Mouse (Mus musculus) forebrain, embryonic 12.5 days (tissue): ENCODE results near the gene Sgta. TPM values are rescaled to one million over a fixed set of nuclear protein-coding genes. Genes with fewer than 3 reads are reported as not detected.
"Not testable (repeated sequence)": the region's sequence is repeated elsewhere in the genome, so short reads cannot be mapped to it uniquely, and the experiment has no call there.

ENCODE experiments used
- ATAC-seq: fragments of 200-750 bp; cut with Nextera tagmentation; 2 replicates; pipeline ENCODE4 v1.8.0; 2017; ENCODE audit warnings: moderate TSS enrichment; ENCODE audit not compliant: low FRiP score
- H3K27ac ChIP-seq: fragments of 300-500 bp; sonication (generic); 2 replicates; pipeline ENCODE4 v1.5.1; 2016; ENCODE audit warnings: mild to moderate bottlenecking
- H3K27me3 ChIP-seq: fragments of 300-500 bp; sonication (generic); 2 replicates; pipeline ENCODE4 v1.6.1; 2016; ENCODE audit warnings: mild to moderate bottlenecking
- H3K36me3 ChIP-seq: fragments of 300-500 bp; sonication (generic); replicated peaks from 2 replicates; pipeline ENCODE4 v1.6.1; 2016; ENCODE audit warnings: mild to moderate bottlenecking
- H3K4me1 ChIP-seq: fragments of 300-500 bp; sonication (generic); 2 replicates; pipeline ENCODE4 v1.6.1; 2016
- H3K4me2 ChIP-seq: fragments of 300-500 bp; sonication (generic); 2 replicates; pipeline ENCODE4 v1.6.1; 2016; ENCODE audit warnings: mild to moderate bottlenecking, moderate library complexity
- H3K4me3 ChIP-seq: fragments of 300-500 bp; sonication (generic); replicated peaks from 2 replicates; pipeline ENCODE4 v1.5.1; 2016; ENCODE audit warnings: mild to moderate bottlenecking
- H3K9ac ChIP-seq: fragments of 300-500 bp; sonication (generic); 2 replicates; pipeline ENCODE4 v1.6.1; 2016; ENCODE audit warnings: mild to moderate bottlenecking
- H3K9me3 ChIP-seq: fragments of 300-500 bp; sonication (generic); 2 replicates; pipeline ENCODE4 v1.6.1; 2016
- WGBS: fragments of 180-500 bp; shearing (Covaris S2); methylation state at CpG from one replicate; pipeline ENCODE4 v1.1.7; 2016; 5-methylcytosine and 5-hydroxymethylcytosine counted together
- polyA plus RNA-seq: library from polyadenylated mRNA; unstranded; fragments of >200 nt; fragmentation: Nextera tagmentation; extraction: Ambion mirVana; gene quantifications from 2 replicates; pipeline ENCODE4 v1.2.1, GENCODE M21; 2016

Sgta gene
- polyA plus RNA-seq, 1 experiment from 2014 or later = 262 TPM

DNA sequence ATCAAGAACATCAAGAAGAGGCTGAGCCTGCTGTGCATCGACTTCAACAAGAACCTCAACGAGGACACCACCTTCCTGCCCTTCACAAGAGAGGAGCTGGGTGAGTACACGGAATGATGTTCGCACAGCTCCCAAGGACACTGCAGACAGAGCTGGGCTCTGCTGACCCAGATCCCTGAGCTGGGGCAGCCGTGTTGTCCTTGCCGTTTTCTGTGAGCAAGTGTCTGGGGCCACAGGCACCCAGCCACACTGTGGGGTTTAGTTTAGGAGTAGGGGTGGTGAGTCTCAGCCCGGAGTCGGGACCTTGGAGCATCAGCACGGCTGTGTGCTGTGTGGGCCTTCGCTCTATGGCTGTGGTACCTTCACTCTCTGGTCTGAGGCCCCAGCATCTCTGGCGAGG lies 17.9 kb upstream of the Sgta start:
- peaks cover 98% of the 10 kb centered on the region for H3K36me3 ChIP-seq
- 95% methylated on average over 11 of the region's 11 CpGs for WGBS
- H3K27ac ChIP-seq = no peak overlapping the region
- no peak for ATAC-seq
- no peaks in the 10 kb centered on the region for H3K27me3 ChIP-seq
- H3K9me3 ChIP-seq = no peaks in the 10 kb centered on the region
- H3K9ac ChIP-seq = no peak overlapping the region
- H3K4me1 ChIP-seq = no peaks in the 10 kb centered on the region
- H3K4me3 ChIP-seq = no peak overlapping the region
- H3K4me2 ChIP-seq = no peak overlapping the region

- ATAC-seq = no peak
- Histone ChIP-seq H3K9me3 (no peaks in the 10 kb centered on the region), H3K27ac (no peak overlapping the region), H3K4me3 (no peak overlapping the region), H3K9ac (no peak overlapping the region), H3K4me1 (peaks cover 5% of the 10 kb centered on the region; the same call in 1 of the 2 replicates), H3K36me3 (peaks cover 91% of the 10 kb centered on the region), H3K27me3 (no peaks in the 10 kb centered on the region), H3K4me2 (no peak overlapping the region)
- WGBS = 85% methylated on average over 1 of the region's 1 CpGs
Measured at GRCm38 (mm10) chr10:81076356-81076755, 16.4 kb upstream of the Sgta start.

DNA sequence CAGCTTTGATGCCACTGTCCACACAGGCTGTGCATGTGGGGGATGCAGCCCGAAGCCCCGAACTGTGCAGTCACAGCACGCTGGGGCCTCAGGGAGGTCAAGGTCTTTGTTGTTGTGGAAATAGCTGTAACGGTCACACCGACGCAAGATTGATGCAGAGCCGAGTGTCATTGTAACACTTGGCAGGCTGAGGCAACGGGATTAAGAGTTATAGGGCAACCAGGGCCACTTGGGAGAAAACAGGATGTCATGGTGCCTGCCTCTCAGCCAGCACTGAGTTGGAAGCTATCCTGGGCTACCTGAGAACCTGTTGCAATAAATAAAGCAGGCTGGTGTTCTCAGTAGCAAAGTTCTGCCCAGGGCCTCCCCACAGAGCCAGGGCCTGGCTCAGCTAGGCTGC lies 15.8 kb upstream of the Sgta start:
- no peak overlapping the region for H3K9ac ChIP-seq
- H3K4me1 ChIP-seq = peaks cover 11% of the 10 kb centered on the region
- H3K4me2 ChIP-seq = no peak overlapping the region
- H3K27me3 ChIP-seq = no peaks in the 10 kb centered on the region
- ATAC-seq = no peak
- no peak overlapping the region for H3K27ac ChIP-seq
- 86% methylated on average over 8 of the region's 8 CpGs for WGBS
- H3K4me3 ChIP-seq = no peak overlapping the region
- H3K36me3 ChIP-seq = peaks cover 84% of the 10 kb centered on the region
- no peaks in the 10 kb centered on the region for H3K9me3 ChIP-seq

DNA sequence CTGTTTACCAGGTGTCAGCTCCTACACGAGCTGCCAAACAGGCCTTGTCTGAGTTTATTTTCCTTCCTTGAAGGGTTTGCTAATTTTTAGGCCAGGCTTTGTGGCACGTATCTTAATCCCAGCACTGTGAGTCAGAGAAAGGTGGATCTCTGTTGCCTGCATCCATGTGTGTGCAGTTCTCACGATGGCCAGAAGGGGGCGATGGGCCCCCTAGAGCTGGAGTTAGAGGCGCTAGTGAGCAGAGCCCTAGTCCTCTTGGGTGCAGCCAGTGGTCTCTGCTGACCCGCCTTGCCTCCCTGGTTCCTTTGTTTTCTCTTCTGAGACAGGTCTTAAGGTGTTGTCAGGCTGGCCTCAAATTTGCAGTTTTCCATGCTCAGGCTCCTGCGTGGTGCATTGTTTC lies 13.5 kb upstream of the Sgta start:
- Histone ChIP-seq H3K9me3 (no peaks in the 10 kb centered on the region), H3K27me3 (no peaks in the 10 kb centered on the region), H3K9ac (no peak overlapping the region), H3K27ac (no peak overlapping the region), H3K4me2 (no peak overlapping the region), H3K4me1 (peaks cover 24% of the 10 kb centered on the region), H3K4me3 (no peak overlapping the region), H3K36me3 (peaks cover 62% of the 10 kb centered on the region)
- no peak for ATAC-seq
- WGBS = 67% methylated on average over 7 of the region's 7 CpGs

- H3K4me2 ChIP-seq = no peak overlapping the region
- no peak for ATAC-seq
- 94% methylated on average over 8 of the region's 8 CpGs for WGBS
- peaks cover 50% of the 10 kb centered on the region for H3K36me3 ChIP-seq
- no peak overlapping the region for H3K9ac ChIP-seq
- no peaks in the 10 kb centered on the region for H3K9me3 ChIP-seq
- no peak overlapping the region for H3K27ac ChIP-seq
- peaks cover 24% of the 10 kb centered on the region for H3K4me1 ChIP-seq
- no peaks in the 10 kb centered on the region for H3K27me3 ChIP-seq
- no peak overlapping the region for H3K4me3 ChIP-seq
Measured at GRCm38 (mm10) chr10:81072290-81072689, 12.3 kb upstream of the Sgta start.

GRCm38 (mm10) chr10:81069836-81070235 lies 9.9 kb upstream of the Sgta start, which contains the start of gene Thop1:
TSS of gene Thop1 (plus strand) at chr10:81070035.
- peak; percentile 98 for ATAC-seq
- H3K4me3 ChIP-seq = peak within 1 kb of the TSS; percentile 74
- H3K9me3 ChIP-seq = no peaks in the 10 kb centered on the region
- peaks cover 27% of the 10 kb centered on the region for H3K36me3 ChIP-seq
- H3K27ac ChIP-seq = peak within 1 kb of the TSS; percentile 69
- peak within 1 kb of the TSS; percentile 81 for H3K4me2 ChIP-seq
- peak within 1 kb of the TSS; percentile 82 for H3K9ac ChIP-seq
- 0% methylated on average over 33 of the region's 35 CpGs for WGBS
- H3K4me1 ChIP-seq = peaks cover 26% of the 10 kb centered on the region
- no peaks in the 10 kb centered on the region for H3K27me3 ChIP-seq

GRCm38 (mm10) chr10:81068706-81069105 lies 8.7 kb upstream of the Sgta start:
- Histone ChIP-seq H3K4me3 (no peak overlapping the region), H3K27me3 (no peaks in the 10 kb centered on the region), H3K4me1 (peaks cover 26% of the 10 kb centered on the region), H3K4me2 (no peak overlapping the region), H3K9ac (no peak overlapping the region), H3K9me3 (no peaks in the 10 kb centered on the region), H3K36me3 (peaks cover 15% of the 10 kb centered on the region), H3K27ac (no peak overlapping the region)
- no peak for ATAC-seq
- 75% methylated on average over 5 of the region's 5 CpGs for WGBS

- not testable (repeated sequence) for H3K9ac ChIP-seq, H3K27ac ChIP-seq, H3K4me2 ChIP-seq, H3K27me3 ChIP-seq, H3K9me3 ChIP-seq, ATAC-seq, H3K36me3 ChIP-seq, H3K4me3 ChIP-seq
- WGBS = 92% methylated on average over 8 of the region's 8 CpGs
- H3K4me1 ChIP-seq = peaks cover 11% of the 10 kb centered on the region
Measured at GRCm38 (mm10) chr10:81064519-81064918, 4.5 kb upstream of the Sgta start.

- Histone ChIP-seq H3K4me1 (peaks cover 22% of the 10 kb centered on the region), H3K36me3 (peaks cover 6% of the 10 kb centered on the region; the same call in 1 of the 2 replicates), H3K27me3 (no peaks in the 10 kb centered on the region), H3K27ac (no peak overlapping the region), H3K9me3 (no peaks in the 10 kb centered on the region), H3K4me2 (no peak overlapping the region), H3K9ac (no peak overlapping the region), H3K4me3 (no peak overlapping the region)
- ATAC-seq = no peak
- WGBS = 69% methylated on average over 4 of the region's 4 CpGs
Measured at GRCm38 (mm10) chr10:81062710-81063109, 2.7 kb upstream of the Sgta start.

- no peak for ATAC-seq
- H3K36me3 ChIP-seq = peaks cover 9% of the 10 kb centered on the region
- peak overlapping the region; percentile 91 for H3K4me2 ChIP-seq
- WGBS = 92% methylated on average over 6 of the region's 6 CpGs
- no peaks in the 10 kb centered on the region for H3K27me3 ChIP-seq
- no peak overlapping the region for H3K27ac ChIP-seq
- peak overlapping the region; percentile 85 for H3K9ac ChIP-seq
- H3K9me3 ChIP-seq = no peaks in the 10 kb centered on the region
- peaks cover 28% of the 10 kb centered on the region for H3K4me1 ChIP-seq
- H3K4me3 ChIP-seq = peak overlapping the region; percentile 80
Measured at GRCm38 (mm10) chr10:81058896-81059295, 1.1 kb downstream of the Sgta start.

DNA sequence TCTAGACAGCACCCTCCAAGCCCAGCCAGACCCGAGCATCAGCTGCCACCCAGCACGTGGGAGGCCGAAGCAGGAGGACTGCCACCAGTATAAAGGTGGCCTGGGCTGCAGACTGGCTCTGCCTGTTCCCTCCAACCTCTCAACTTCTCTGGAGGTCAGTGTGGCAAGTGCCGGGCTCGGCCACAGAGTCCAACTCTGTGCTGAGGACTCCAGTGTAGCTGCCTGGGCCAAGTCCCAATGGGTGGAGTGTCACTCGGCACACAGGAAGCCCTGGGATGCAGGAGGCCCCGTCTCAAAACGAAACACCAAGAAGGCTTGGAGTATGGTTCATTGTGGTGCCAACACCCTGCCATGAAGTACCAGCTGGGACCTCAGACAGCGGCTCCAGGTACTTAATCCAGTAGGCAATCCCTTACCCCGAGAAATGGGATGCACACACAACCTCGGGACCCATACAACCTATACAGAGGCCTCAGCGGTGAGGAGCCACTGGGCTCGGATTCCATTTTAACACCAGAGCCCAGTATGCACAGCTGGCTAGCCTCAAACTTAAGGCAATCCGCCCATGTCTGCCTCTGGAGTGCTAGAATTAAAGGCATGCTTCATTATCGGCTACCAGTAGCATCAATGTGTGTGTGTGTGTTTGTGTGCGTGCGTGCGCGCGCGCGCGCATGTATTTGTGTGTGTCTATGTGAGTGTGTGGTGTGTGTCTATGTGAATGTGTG lies 2.4 kb downstream of the Sgta start:
- no peak for ATAC-seq
- WGBS = 95% methylated on average over 23 of the region's 23 CpGs
- no peaks in the 10 kb centered on the region for H3K27me3 ChIP-seq
- H3K27ac ChIP-seq = no peak overlapping the region
- no peak overlapping the region for H3K4me3 ChIP-seq
- H3K36me3 ChIP-seq = peaks cover 9% of the 10 kb centered on the region
- no peak overlapping the region; the same call in 1 of the 2 replicates for H3K4me2 ChIP-seq
- H3K9ac ChIP-seq = peak overlapping the region; percentile 33; the same call in 1 of the 2 replicates
- H3K9me3 ChIP-seq = no peaks in the 10 kb centered on the region
- peaks cover 28% of the 10 kb centered on the region for H3K4me1 ChIP-seq

- not testable (repeated sequence) for H3K27me3 ChIP-seq, H3K4me3 ChIP-seq, H3K27ac ChIP-seq, H3K9ac ChIP-seq, ATAC-seq, H3K9me3 ChIP-seq, H3K4me2 ChIP-seq
- Histone ChIP-seq H3K36me3 (peaks cover 26% of the 10 kb centered on the region), H3K4me1 (peaks cover 28% of the 10 kb centered on the region)
- WGBS = 85% methylated on average over 11 of the region's 11 CpGs
Measured at GRCm38 (mm10) chr10:81055802-81056340, 4.1 kb downstream of the Sgta start.

DNA sequence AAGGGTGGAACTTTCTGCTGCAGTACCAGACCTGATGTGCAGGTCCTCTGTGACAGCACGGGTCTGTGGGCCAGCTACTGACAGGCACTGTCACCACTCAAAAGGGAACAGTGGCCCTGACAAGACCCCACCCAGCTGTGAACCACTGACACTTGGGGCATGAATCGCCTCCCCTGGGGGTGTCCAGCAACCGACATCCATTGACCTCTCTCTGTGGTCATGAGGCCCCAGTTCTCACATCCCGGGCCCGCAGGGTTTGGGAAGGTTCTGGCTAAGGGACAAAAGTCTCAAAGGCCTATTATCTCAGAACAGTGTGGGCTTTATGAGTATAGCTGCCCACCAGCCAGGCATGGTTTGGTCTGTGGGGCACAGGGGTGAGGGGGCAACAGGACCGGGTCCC lies 4.8 kb downstream of the Sgta start:
- no peak overlapping the region for H3K27ac ChIP-seq
- peaks cover 28% of the 10 kb centered on the region for H3K4me1 ChIP-seq
- no peak overlapping the region for H3K4me3 ChIP-seq
- no peaks in the 10 kb centered on the region for H3K27me3 ChIP-seq
- no peaks in the 10 kb centered on the region for H3K9me3 ChIP-seq
- H3K9ac ChIP-seq = no peak overlapping the region
- peaks cover 33% of the 10 kb centered on the region for H3K36me3 ChIP-seq
- ATAC-seq = no peak
- H3K4me2 ChIP-seq = no peak overlapping the region
- WGBS = 83% methylated on average over 6 of the region's 6 CpGs
